Mouse (Mus musculus) heart, adult 18-20 months (tissue): Measurements from ENCODE around the gene Porcn. TPM values are rescaled to one million over a fixed set of nuclear protein-coding genes. Genes with fewer than 3 reads are reported as not detected.

Experiments
- total RNA-seq, 2 experiments: library from RNA; stranded (reverse); gene quantifications; 2 replicates each; pipeline ENCODE4 v1.2.3; 2021

The Porcn gene
- total RNA-seq, 2 experiments from 2014 or later, result 2.0 to 3.0 TPM

Other genes starting within 250 kb of the Porcn start
- not detected for gene Gata1, start 228.5 kb downstream of the Porcn start, total RNA-seq
- gene Glod5, start 188.0 kb downstream of the Porcn start, total RNA-seq, result not detected
- gene Suv39h1, start 131.8 kb downstream of the Porcn start, total RNA-seq, result 1 to 10 TPM; 4.0 to 4.5 TPM
- 1 to 10 TPM; 1.5 to 3.5 TPM for gene Was, start 116.0 kb downstream of the Porcn start, total RNA-seq
- 10 to 100 TPM; 34.0 to 39.1 TPM for gene Wdr13, start 73.6 kb downstream of the Porcn start, total RNA-seq
- gene Rbm3, start 60.6 kb downstream of the Porcn start, total RNA-seq, result 10 to 100 TPM; 49.9 to 88.3 TPM
- 1 to 10 TPM; 4.0 to 4.3 TPM for gene Tbc1d25, start 30.3 kb downstream of the Porcn start, total RNA-seq
- 10 to 100 TPM; 17.7 to 20.0 TPM for gene Ebp, start 13.0 kb downstream of the Porcn start, total RNA-seq
- gene Ftsj1, start 45.9 kb upstream of the Porcn start, total RNA-seq, result 10 to 100 TPM in 1 of 2 experiments, 1 to 10 TPM in 1; 9.8 to 12.2 TPM
- gene Slc38a5, start 64.6 kb upstream of the Porcn start, total RNA-seq, result under 1 TPM; 0.36 to 0.67 TPM
- gene Ssxb10, start 120.9 kb upstream of the Porcn start, total RNA-seq, result not detected
- not detected for gene Ssxb9, start 160.5 kb upstream of the Porcn start, total RNA-seq
- gene Ssxb1, start 206.8 kb upstream of the Porcn start, total RNA-seq, result not detected